Mouse (Mus musculus): ENCODE data around the gene Krt16.
"Not testable (repeated sequence)": the region's sequence is repeated elsewhere in the genome, so short reads cannot be mapped to it uniquely, and the experiment has no call there.

Krt16 gene

DNA sequence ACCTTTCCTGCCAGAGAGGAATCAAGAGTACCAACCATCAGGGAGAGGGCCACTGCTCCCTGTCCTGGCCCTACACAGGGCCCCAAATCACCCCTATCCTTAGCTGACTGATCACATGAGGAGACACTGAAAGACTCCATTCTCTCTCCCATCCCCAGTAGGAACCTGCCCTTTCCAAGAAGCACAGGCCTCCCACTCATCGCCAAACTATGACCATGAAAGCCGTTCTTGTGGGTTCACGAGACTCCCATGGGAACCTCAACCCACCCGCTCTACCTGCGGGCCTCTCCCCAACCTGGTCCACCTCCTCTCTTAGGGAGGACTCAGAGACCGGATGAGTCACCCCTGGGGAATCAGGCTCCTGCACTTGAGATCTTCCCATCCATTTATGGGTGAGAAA lies 6.8 kb upstream of the Krt16 start:
- no peak for DNase-seq

DNA sequence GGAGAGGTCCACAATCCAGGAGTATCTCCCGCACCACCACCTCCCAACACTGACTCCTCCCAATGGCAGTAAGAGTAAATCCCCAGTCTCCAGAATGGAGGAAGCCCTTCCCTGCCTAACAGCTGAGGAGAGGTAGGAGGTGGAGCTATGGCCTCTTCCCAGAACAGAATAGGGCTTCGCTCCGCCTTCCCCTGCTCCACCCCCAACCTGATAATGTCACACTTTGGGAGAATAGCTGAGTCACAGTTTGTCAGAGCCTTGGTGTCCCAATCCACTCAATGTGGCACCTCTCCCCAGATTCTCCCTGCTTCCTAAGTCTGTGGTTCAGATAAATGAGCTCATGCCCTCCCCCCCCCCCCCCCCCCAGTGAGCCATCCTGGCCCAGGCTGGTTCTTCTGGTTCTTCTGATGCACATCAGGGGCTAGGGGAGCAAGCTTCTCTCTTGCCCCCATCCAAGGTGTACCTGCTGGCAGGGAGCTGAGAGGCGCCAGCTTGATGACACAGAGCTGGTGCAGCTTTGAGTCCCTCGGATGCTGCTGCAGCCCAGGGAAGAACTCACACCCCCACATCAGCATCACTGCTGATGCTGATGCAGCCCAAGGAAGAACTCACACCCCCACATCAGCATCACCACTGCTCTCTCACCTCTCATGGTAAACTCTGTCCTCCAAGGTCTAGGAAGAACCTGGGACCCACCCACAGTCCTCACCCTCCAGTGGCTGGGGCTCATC lies 5.8 kb upstream of the Krt16 start:
- no peak for DNase-seq

- not testable (repeated sequence) for DNase-seq
Measured at GRCm38 (mm10) chr11:100246471-100246870, 2.2 kb downstream of the Krt16 start.

DNA sequence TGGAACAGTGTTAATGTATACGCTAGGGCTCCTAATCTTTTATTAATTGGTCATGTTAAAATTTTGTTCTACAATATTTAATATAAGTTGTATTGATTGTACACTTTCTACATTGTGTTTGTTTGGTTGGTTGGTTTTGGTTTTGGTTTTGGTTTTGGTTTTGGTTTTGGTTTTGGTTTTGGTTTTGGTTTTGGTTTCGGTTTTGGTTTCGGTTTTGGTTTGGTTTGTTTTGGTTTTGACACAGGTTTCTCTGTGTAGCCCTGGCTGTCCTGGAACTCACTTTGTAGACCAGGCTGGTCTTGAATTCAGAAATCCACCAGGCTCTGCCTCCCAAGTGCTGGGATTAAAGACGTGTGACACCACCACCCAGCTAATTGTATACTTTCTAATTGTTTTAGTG lies 8.4 kb downstream of the Krt16 start:
- DNase-seq = not testable (repeated sequence)

- no peak for DNase-seq
Measured at GRCm38 (mm10) chr11:100221741-100222140, 27.0 kb downstream of the Krt16 start.

GRCm38 (mm10) chr11:100219304-100219703 lies 29.4 kb downstream of the Krt16 start:
- DNase-seq = no peak

DNA sequence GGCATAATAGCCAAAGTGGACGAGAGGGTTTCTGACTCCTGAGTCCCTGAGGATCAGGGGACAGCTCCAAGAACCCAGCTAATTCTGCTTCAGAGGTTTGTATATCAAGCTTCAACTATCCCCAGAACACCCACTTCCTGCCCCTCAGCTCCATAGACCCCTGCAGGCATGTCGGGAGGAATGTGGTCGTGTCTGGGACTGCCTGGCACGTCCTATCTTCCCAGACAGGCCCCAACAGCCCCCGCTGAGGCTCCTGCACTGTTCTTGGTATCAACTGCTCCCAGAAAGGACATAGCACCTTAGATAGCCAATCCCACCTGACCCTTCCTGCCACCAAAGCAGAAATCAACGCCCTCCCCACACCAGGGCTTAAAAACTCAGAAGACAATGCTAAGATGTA lies 40.2 kb downstream of the Krt16 start:
- no peak for DNase-seq

DNA sequence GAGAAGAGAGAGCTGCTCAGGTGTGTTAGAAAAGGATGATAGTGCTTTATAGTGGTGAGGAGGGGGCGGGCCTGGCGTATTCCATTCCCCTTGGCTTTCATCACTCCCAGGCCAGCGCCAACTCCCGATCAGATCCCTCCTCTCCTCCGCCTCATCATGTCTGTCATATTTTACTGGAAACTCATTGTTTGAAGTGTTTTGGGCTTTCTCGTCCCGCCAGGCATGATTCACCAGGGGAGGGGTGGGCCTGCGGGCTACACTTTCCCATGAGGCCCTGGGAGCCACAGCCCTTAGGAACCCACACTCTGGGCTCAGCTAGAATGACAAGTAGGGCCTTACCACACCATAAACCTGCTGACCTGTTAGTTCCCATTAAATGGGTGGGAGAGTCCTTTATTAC lies 41.2 kb downstream of the Krt16 start, which contains the start of gene Krt14:
Gene Krt14 (minus strand): TSS at position 51 of the 400 bp plus-strand sequence.
- DNase-seq = no peak

- DNase-seq = no peak
Measured at GRCm38 (mm10) chr11:100203448-100203847, 45.3 kb downstream of the Krt16 start.

- no peak for DNase-seq
Measured at GRCm38 (mm10) chr11:100202906-100203305, 45.8 kb downstream of the Krt16 start.

- DNase-seq = peak; percentile 41 to 71
Measured at GRCm38 (mm10) chr11:100200104-100200820, 48.4 kb downstream of the Krt16 start.

DNA sequence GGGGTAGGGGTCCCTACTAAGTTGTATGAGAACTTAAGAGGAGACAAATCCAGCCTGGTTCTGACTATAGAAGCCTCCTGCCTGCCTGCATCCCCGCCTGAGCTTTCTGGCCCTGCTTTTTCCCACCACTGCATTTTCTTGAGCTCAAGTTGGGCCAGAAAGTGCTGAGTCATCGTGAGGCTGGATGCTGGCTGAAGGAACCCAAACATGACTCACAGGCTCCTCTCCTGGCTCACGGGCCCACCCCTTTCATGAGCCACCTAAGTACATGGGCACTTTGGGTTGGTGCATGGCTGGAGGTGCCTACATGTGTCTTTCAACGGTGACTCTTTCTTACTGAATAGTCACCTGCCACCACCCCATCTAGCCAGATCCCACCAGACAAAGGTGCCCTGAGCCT lies 50.0 kb downstream of the Krt16 start:
- no peak for DNase-seq

Data from cerebellum, postnatal 14 days (tissue).